Mouse (Mus musculus): ENCODE measurements around the gene Olfr1100.

The Olfr1100 gene

DNA sequence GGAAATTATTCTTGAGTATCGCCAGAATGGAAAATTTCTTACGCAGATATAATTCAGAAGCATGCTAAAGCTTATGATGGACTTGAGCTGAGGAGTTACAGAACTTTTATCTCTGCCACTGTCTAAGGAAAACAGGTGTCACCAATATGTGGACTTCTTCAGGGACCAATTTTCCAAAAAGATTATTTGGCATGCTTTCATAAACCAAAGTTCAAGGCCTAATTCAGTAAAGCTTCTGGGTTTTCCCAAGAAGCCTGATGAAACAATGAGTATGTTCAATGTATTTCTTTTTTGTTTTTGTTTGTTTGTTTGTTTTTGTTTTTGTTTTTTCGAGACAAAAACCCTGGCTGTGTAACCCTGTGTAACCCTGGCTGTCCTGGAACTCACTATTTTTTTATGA lies at the start of gene Olfr1100:
Gene Olfr1100 (minus strand): TSS at position 101 of the 400 bp plus-strand sequence.
- ATAC-seq (ENCODE audit: insufficient number of reproducible peaks, low FRiP score, low TSS enrichment) = no peak

DNA sequence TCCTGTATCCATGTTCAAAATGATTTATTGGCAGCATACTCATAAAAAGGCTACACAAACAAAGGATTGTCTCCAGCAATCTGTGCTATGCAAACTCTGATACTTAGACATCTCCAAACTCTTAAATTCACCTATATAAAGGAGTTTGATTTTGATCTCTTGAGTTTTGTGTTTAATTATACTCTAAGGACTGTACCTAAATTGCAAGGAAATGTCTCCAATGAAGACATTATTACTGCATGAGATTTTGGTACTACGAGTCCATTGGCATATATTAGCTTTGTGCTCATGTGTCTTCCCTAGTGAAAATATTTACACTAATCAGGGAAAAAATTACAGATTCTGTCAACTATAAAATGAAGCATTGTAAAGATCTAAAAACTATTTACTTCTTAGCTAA lies 47.2 kb upstream of the Olfr1100 start, which contains the start of gene Olfr1104:
Gene Olfr1104 (minus strand): TSS at position 101 of the 400 bp plus-strand sequence.
- ATAC-seq (ENCODE audit: insufficient number of reproducible peaks, low FRiP score, low TSS enrichment) = no peak

GRCm38 (mm10) chr2:86998098-86998497 lies 18.3 kb upstream of the Olfr1100 start, which contains the start of gene Olfr1102:
Gene Olfr1102, plus strand, starts transcription at chr2:86998398.
- no peak for ATAC-seq (ENCODE audit: insufficient number of reproducible peaks, low FRiP score, low TSS enrichment)

GRCm38 (mm10) chr2:86991121-86991520 lies 11.4 kb upstream of the Olfr1100 start, which contains the start of gene Olfr1101:
Gene Olfr1101, minus strand, starts transcription at chr2:86991221.
- ATAC-seq (ENCODE audit: insufficient number of reproducible peaks, low FRiP score, low TSS enrichment) = no peak

- no peak for ATAC-seq (ENCODE audit: insufficient number of reproducible peaks, low FRiP score, low TSS enrichment)
Measured at GRCm38 (mm10) chr2:86960593-86960992, 19.2 kb downstream of the Olfr1100 start, which contains the start of gene Olfr1099. Gene Olfr1099, minus strand, starts transcription at chr2:86960693.

GRCm38 (mm10) chr2:86926557-86926956 lies 53.2 kb downstream of the Olfr1100 start:
- ATAC-seq (ENCODE audit: insufficient number of reproducible peaks, low FRiP score, low TSS enrichment) = no peak
